Mouse (Mus musculus) heart, postnatal 0 days (tissue): ENCODE measurements around the gene Sohlh1.

Experiments
- CTCF ChIP-seq: IDR thresholded peaks from 2 replicates; pipeline ENCODE4 v1.5.1; 2016; ENCODE audit warnings: antibody characterized with exemption, control low read depth, low read depth
- EP300 ChIP-seq: IDR thresholded peaks from 2 replicates; pipeline ENCODE4 v1.6.1; 2016; ENCODE audit warnings: antibody characterized with exemption, low read depth

DNA sequence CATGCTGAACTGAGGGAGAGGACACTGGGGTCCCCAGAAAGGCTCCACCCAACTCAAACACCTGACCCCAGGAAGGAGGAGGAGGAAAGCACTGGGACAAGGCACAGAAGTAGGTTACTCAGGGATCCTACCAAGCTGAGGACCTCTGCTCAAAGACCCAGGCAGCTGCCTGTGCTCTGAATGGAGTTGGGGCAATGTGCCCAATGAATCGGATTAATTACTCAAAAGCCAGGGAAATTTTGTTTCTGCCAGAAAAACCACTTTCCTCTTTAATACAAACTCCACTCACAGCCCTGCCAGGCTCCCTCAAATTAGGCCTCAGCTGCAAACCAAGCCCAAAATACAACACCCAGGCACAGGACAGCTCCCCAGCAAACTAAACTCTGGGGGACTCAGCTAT, 4.3 kb downstream of the Sohlh1 start:
- no peak for TF ChIP-seq CTCF
- no peak for TF ChIP-seq EP300
